Mouse (Mus musculus): ENCODE measurements at regions not wholly inside any gene's neighbourhood (a gene's known extent, or its start where the extent isn't known, plus 50 kb on each side); places are given as distances from the start of the nearest gene placed in this dataset.

DNA sequence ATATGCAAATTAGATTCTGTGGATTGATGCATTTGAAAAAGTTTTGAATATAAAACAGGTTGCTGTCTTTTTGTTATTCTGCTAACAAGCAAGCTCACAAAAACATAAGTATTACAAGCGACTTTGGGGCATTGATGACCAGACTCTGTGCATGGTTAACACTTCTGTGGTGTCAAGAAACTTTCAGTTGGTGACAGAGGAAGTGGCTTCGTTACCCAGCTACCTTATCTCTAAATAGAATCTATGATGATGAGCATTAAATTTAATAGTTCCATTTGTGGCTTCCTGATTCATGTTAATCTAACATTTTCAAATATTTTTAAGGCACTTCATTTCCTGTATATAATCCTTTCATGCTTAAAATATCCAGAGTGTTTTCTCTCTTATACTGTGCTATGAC is 100.8 kb downstream of the Tm2d1 start:
- no peak for DNase-seq (ENCODE audit: low spot score)

DNA sequence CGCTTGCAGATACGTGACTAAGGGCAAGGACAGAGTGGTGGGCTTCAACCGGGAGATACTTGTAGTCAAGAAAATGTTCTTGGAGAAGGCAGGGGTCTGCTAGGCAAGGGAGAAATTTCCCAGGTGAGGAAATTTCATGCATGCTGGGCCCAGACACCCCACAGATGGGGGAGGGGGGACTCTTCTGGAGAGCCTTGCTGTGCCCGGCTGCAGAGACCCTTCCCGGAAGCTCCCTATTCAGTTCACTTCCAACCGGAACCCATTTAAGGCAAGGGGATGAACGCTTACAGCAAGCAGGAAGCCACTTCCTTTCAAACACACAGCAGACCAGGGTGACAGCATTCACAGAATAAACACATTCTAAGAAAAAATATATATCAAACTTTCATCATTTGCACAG is 124.8 kb downstream of the Tm2d1 start:
- DNase-seq (ENCODE audit: low spot score): no peak

- DNase-seq (ENCODE audit: low spot score): no peak
Observed at GRCm38 (mm10) chr4:98257711-98258110, 125.4 kb downstream of the Tm2d1 start.

- peak; percentile 81 for DNase-seq (ENCODE audit: low spot score)
Observed at GRCm38 (mm10) chr4:98254856-98255853, 128.0 kb downstream of the Tm2d1 start.

GRCm38 (mm10) chr4:98243941-98244929 is 138.9 kb downstream of the Tm2d1 start:
- peak; percentile 30 for DNase-seq (ENCODE audit: low spot score)

GRCm38 (mm10) chr4:98243502-98243901 is 139.6 kb downstream of the Tm2d1 start:
- DNase-seq (ENCODE audit: low spot score): peak; percentile 92

DNA sequence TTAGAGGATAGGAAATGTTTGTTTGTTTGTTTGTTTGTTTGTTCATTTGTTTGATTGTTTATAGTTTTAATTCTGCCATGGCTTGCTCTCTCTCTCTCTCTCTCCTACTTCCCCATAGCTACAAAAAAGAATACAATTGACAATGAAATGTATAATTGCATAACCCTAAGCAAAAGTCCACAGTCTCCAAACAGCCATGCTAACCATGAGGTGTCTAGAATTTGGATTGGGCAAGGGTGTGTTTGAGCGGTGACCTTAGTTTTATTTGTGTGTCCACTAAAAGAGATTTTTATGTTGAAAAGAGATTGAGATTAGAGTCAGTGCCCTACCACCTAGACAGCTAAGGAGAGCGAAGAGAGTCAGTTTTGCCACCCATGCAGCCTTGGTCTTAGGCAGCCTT is 141.2 kb downstream of the Tm2d1 start:
- DNase-seq (ENCODE audit: low spot score): no peak

- DNase-seq (ENCODE audit: low spot score): no peak
Observed at GRCm38 (mm10) chr4:98240289-98240688, 142.8 kb downstream of the Tm2d1 start.

DNA sequence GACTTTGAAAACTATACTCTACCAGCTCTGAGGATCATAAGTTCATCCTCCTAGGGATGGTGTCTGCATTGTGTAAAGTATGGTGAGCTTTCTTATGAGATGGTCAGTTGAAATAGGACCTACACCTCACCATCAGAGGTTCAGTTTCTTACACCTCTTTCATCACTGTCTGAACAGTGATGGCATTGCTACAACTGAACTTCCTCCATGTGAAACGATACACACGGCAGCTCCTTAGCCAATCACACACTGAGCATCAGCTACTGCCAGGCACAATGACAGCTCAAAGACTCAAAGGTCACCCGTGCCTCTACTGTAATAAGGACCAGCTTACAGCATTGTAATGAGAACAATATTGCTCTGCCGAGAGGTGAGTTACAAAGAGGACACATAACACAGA is 145.0 kb downstream of the Tm2d1 start:
- DNase-seq (ENCODE audit: low spot score): no peak

GRCm38 (mm10) chr4:98237475-98237874 is 145.6 kb downstream of the Tm2d1 start:
- no peak for DNase-seq (ENCODE audit: low spot score)

- DNase-seq (ENCODE audit: low spot score): no peak
Observed at GRCm38 (mm10) chr4:98236006-98236783, 146.9 kb downstream of the Tm2d1 start.

- DNase-seq (ENCODE audit: low spot score): no peak
Observed at GRCm38 (mm10) chr4:98228193-98228592, 154.9 kb downstream of the Tm2d1 start.

DNA sequence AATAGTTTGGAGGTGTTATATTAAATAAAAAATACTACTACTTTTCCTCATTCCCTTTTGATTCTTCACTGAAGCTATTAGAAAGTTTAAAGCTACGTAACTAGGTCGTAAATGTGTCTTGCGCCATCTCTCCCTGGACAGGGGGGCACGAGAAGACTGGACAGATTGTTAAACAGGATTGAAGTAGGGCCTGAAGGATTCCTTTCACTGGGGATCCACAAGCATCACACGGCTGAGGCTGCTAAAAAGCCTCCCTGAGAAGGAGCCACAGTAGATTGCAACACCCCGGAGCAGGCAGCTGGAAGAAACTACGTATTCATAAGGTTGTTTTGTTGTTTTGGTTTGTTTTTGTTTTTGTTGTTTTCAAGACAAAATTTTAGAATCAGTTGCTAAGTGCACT is 158.7 kb downstream of the Tm2d1 start:
- DNase-seq (ENCODE audit: low spot score): no peak

DNA sequence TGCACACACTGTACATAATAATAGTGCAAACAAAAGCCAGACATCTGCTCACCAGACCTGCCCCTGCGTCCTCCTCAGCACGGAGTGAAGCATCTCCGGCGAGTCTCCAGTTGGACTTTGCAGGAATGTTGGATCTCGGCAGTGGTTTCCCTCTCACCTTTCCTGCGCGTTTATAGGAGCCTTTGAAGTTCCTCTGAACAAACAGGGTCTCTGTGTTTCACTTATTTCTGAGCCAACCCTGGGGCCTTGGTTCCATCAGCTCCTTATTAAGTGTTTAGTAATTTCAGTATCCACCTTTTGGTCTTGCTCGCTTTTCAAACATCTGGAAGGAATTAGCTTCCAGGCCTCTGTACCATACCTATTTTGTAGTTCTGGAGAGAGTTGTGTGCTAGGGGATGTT is 159.7 kb downstream of the Tm2d1 start:
- DNase-seq (ENCODE audit: low spot score): no peak

DNA sequence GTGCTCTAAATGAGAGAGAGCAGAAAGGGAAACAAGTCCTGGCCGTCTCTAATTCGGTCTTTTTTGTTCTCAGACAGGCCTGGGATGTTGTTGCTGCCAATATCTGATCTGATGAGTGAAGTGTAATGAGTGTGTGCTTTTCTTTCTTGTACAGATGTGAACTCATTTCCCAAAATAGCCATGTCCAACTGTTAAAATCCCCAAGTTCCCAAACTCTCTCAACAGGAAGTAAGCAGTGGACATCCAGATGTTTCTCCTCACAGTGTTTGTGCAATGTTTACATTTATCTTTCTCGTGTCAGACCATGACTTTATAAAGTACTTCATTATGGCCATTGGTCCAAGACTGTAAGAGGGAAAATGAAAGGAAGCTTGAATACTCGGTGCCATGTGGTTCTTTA is 161.5 kb downstream of the Tm2d1 start:
- DNase-seq (ENCODE audit: low spot score): no peak

GRCm38 (mm10) chr4:98215218-98215617 is 167.9 kb downstream of the Tm2d1 start:
- no peak for DNase-seq (ENCODE audit: low spot score)

DNA sequence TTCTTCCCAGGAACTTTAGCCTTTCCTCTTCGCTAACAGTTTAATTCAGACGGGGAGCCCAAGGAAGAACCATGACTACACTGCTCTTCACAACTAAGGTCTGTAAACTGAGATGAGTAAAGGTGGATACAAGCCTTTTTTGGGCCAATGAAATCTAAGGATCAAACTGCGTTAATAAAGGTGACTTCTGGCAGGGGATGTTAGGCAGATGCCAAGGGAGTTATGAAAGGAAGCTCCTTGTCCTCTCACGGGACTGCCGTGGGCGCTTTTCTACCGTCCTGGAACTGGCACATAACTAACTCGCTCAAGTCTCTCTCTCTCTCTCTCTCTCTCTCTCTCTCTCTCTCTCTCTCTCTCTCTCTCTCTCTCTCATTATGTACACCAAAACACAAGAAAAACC is 175.7 kb downstream of the Tm2d1 start:
- DNase-seq (ENCODE audit: low spot score): no peak

DNA sequence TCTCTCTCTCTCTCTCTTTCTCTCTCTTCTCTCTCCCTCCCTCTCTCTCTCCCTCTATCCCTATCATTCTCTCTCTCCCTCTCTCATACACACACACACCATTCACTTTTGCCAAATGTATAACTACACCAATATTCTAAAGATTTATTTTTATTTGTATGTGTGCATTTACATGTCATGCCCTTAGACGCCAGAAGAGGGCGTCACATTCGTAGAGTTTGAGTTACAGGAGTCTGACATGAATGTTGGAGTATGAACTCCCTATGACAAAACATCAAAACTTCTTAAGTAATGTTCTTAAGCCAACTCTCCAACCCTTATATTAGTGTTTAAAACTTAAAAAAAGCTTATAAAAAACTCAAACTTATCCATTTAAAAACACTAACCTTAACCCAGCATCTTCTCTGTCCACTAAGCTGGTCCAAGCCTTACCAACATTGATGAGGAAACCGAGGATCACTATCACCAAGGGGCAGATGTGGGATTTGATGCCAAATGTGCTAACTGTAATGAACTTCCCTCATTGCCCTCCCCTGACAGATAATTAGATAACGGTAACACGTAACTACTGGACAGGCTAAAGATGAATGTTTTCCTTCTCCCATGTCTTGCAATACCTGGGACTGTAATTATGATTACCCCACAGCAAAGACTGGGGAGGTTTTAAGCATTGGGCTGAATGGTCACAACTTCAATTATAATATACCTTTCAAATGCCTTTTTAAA is 176.7 kb downstream of the Tm2d1 start:
- DNase-seq (ENCODE audit: low spot score): no peak

GRCm38 (mm10) chr4:98203129-98203528 is 180.0 kb downstream of the Tm2d1 start:
- no peak for DNase-seq (ENCODE audit: low spot score)

- no peak for DNase-seq (ENCODE audit: low spot score)
Observed at GRCm38 (mm10) chr4:98202232-98202631, 180.9 kb downstream of the Tm2d1 start.

DNA sequence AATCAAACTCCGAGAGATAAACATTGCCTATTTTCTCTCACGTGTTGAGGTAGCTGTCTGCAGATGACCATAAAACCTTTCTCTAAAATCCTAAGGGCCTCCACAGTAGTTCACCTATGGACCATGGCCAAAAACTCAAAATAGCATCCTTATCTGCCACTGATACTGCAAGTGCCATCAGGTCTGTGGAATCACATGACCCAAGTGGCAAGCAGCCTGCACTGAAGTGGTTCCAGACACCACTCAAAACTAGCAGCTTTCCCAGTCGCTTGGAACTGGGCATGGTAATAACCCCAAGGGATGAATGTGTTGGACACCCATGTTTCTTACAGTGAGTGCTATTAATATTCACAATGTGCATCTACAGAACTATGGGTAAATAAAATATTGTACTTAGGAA is 182.0 kb downstream of the Tm2d1 start:
- no peak for DNase-seq (ENCODE audit: low spot score)
